Mouse (Mus musculus) midbrain, postnatal 0 days (tissue): Measurements from ENCODE around the gene Fpgs. TPM values are rescaled to one million over a fixed set of nuclear protein-coding genes. Genes with fewer than 3 reads are reported as not detected.

Experiments used
- ATAC-seq: fragments of 200-750 bp; cut with Nextera tagmentation; 2 replicates; pipeline ENCODE4 v1.8.0; 2017; ENCODE audit warnings: moderate number of reproducible peaks, mild to moderate bottlenecking, moderate TSS enrichment, moderate library complexity; ENCODE audit not compliant: low FRiP score
- DNase-seq: peaks from one replicate; pipeline ENCODE4 v3.0.0-alpha.2; 2015; ENCODE audit warnings: low spot score
- H3K27ac ChIP-seq: fragments of 300-500 bp; sonication (generic); 2 replicates; pipeline ENCODE4 v1.5.1; 2014; ENCODE audit warnings: low read depth, mild to moderate bottlenecking, low read length, mixed read lengths
- H3K27me3 ChIP-seq: fragments of 300-500 bp; sonication (generic); 2 replicates; pipeline ENCODE4 v1.6.1; 2014; ENCODE audit warnings: low read length, control low read depth, mixed read lengths; ENCODE audit not compliant: insufficient read depth
- H3K36me3 ChIP-seq: fragments of 300-500 bp; sonication (generic); 2 replicates; pipeline ENCODE4 v1.6.1; 2014; ENCODE audit warnings: low read length, control low read depth, mixed read lengths; ENCODE audit not compliant: insufficient read depth
- H3K4me1 ChIP-seq: fragments of 300-500 bp; sonication (generic); 2 replicates; pipeline ENCODE4 v1.6.1; 2014; ENCODE audit warnings: mild to moderate bottlenecking, control low read depth, antibody characterized with exemption, low read length, mixed read lengths; ENCODE audit not compliant: insufficient read depth
- H3K4me2 ChIP-seq: fragments of 300-500 bp; sonication (generic); 2 replicates; pipeline ENCODE4 v1.6.1; 2014; ENCODE audit warnings: low read depth, mild to moderate bottlenecking, low read length, mixed read lengths; ENCODE audit not compliant: poor library complexity, severe bottlenecking
- H3K4me3 ChIP-seq: fragments of 300-500 bp; sonication (generic); 2 replicates; pipeline ENCODE4 v1.5.1; 2014; ENCODE audit warnings: low read depth, mild to moderate bottlenecking, low read length, moderate library complexity
- H3K9ac ChIP-seq: fragments of 300-500 bp; sonication (generic); replicated peaks from 2 replicates; pipeline ENCODE4 v1.6.1; 2014; ENCODE audit warnings: mild to moderate bottlenecking, low read length, moderate library complexity, mixed read lengths; ENCODE audit not compliant: poor library complexity, severe bottlenecking
- H3K9me3 ChIP-seq: fragments of 300-500 bp; sonication (generic); 2 replicates; pipeline ENCODE4 v1.6.1; 2016; ENCODE audit warnings: low read length, control low read depth
- CTCF ChIP-seq: IDR thresholded peaks from 2 replicates; pipeline ENCODE4 v1.5.1; 2016; ENCODE audit warnings: antibody characterized with exemption, mild to moderate bottlenecking
- WGBS: fragments of 180-500 bp; shearing (Covaris S2); extraction: QIAGEN DNeasy Blood & Tissue Kit; methylation state at CpG from one replicate; pipeline ENCODE4 v1.1.7; 2014; 5-methylcytosine and 5-hydroxymethylcytosine counted together
- polyA plus RNA-seq: library from polyadenylated mRNA; unstranded; fragments of >200 nt; fragmentation: Nextera tagmentation; extraction: Ambion mirVana; gene quantifications from 2 replicates; pipeline ENCODE4 v1.2.1, GENCODE M21; 2015
- total RNA-seq: library from RNA; depleted of rRNA; stranded (reverse); fragments of >200 nt; gene quantifications from 2 replicates; pipeline ENCODE4 v1.2.3, GENCODE M21; 2014

Fpgs gene
- total and polyA plus RNA-seq, 2 experiments from 2014 or later, result 25.1 to 25.9 TPM

GRCm38 (mm10) chr2:32744272-32744982 is 40.5 kb upstream of the Fpgs start:
- H3K36me3 ChIP-seq, result peaks cover 40% of the 10 kb centered on the region
- ATAC-seq, result no peak
- no peak overlapping the region for H3K4me3 ChIP-seq
- H3K9ac ChIP-seq, result peak overlapping the region; percentile 24; the same call in 1 of the 2 replicates
- 71% methylated on average over 15 of the region's 15 CpGs for WGBS
- H3K27me3 ChIP-seq, result no peaks in the 10 kb centered on the region
- H3K9me3 ChIP-seq, result no peaks in the 10 kb centered on the region
- H3K4me2 ChIP-seq, result no peak overlapping the region
- DNase-seq, result no peak
- no peak for TF ChIP-seq CTCF
- H3K4me1 ChIP-seq, result peaks cover 8% of the 10 kb centered on the region; the same call in 1 of the 2 replicates
- no peak overlapping the region for H3K27ac ChIP-seq

DNA sequence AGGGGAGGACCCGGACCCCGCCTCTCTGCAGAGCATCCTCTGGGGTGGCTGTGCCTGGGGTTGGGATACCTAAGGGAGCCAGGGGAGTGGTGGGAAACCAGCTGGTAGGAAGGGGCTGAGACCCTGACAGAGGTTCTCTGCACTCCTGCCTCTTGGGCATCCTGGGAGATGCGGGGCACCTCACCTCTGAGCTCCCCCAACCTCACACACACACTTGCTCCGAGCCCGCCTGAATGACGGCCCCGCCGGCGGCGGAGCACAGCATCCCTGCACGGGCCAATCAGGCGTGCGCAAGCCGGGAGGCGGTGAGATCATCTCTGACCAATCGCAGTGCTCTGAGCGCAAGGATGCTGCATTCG is 38.2 kb upstream of the Fpgs start:
- ATAC-seq (peak; percentile 91), DNase-seq (peak; percentile 90)
- 11% methylated on average over 18 of the region's 18 CpGs for WGBS
- Histone ChIP-seq H3K9me3 (no peaks in the 10 kb centered on the region), H3K27me3 (no peaks in the 10 kb centered on the region), H3K4me3 (peak overlapping the region; percentile 86), H3K4me1 (peaks cover 8% of the 10 kb centered on the region; the same call in 1 of the 2 replicates), H3K9ac (peak overlapping the region; percentile 97), H3K27ac (peak overlapping the region; percentile 93), H3K36me3 (peaks cover 26% of the 10 kb centered on the region), H3K4me2 (peak overlapping the region; percentile 71)
- TF ChIP-seq CTCF, result no peak

DNA sequence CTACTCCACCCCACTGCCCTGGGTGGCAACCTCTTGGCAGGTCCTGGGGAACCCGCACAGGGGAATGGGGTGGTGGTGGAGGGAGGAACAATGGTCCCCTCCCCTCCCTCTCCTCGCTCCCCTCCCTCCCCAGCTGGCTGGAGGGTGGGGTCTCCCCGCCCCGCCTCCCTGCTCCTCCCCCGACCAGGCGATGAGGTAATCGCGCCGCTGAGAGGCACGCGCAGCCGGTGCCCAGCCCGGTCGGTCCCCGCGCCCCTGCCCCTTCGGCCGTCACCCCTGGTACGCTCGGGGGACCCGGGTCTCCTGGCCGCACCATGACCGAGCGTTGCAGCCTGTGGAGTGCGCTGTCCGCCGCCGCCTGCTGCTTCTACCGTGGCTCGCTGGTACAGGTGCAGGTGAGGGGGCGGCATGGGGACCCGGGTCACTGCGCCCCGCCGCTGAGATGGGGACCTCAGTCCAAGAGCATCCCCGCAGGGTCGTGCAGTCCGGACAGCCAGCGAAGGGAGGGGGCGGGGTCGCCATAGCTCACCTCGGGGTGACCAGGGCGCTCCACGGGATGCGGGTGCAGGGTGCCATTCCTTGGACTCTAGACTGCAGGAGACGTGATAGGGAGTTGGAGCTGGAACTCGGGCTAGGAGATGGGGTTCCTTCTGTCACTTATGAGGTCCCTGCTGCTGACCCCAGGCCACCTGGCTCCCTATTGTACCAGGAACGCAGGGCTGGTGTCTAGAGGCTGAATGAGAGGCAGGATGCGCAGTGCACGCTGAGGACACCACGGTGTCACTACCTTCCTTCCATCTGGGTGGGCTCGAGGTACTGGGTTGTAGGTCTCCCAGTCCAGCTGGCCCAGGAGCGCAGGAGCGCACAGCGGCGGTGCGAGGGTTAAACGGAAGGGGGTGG is 37.6 kb upstream of the Fpgs start:
- peaks cover 20% of the 10 kb centered on the region for H3K36me3 ChIP-seq
- peak overlapping the region; percentile 93 for H3K27ac ChIP-seq
- no peaks in the 10 kb centered on the region for H3K9me3 ChIP-seq
- peak overlapping the region; percentile 97 for H3K9ac ChIP-seq
- peaks cover 8% of the 10 kb centered on the region; the same call in 1 of the 2 replicates for H3K4me1 ChIP-seq
- TF ChIP-seq CTCF, result no peak
- H3K4me3 ChIP-seq, result peak overlapping the region; percentile 86
- H3K4me2 ChIP-seq, result peak overlapping the region; percentile 71
- H3K27me3 ChIP-seq, result no peaks in the 10 kb centered on the region
- WGBS, result 2% methylated on average over 51 of the region's 58 CpGs
- DNase-seq (peak; percentile 72), ATAC-seq (peak; percentile 60)

GRCm38 (mm10) chr2:32740916-32741272 is 36.9 kb upstream of the Fpgs start, which contains the start of gene 6330409D20Rik:
TSS of gene 6330409D20Rik (minus strand) at chr2:32741016.
- TF ChIP-seq CTCF, result no peak
- peaks cover 8% of the 10 kb centered on the region; the same call in 1 of the 2 replicates for H3K4me1 ChIP-seq
- H3K27me3 ChIP-seq, result no peaks in the 10 kb centered on the region
- peak within 1 kb of the TSS; percentile 71 for H3K4me2 ChIP-seq
- peak within 1 kb of the TSS; percentile 97 for H3K9ac ChIP-seq
- 6% methylated on average over 11 of the region's 11 CpGs for WGBS
- DNase-seq (no peak), ATAC-seq (no peak)
- H3K4me3 ChIP-seq, result peak within 1 kb of the TSS; percentile 86
- H3K27ac ChIP-seq, result peak within 1 kb of the TSS; percentile 93
- H3K9me3 ChIP-seq, result no peaks in the 10 kb centered on the region
- peaks cover 14% of the 10 kb centered on the region for H3K36me3 ChIP-seq

DNA sequence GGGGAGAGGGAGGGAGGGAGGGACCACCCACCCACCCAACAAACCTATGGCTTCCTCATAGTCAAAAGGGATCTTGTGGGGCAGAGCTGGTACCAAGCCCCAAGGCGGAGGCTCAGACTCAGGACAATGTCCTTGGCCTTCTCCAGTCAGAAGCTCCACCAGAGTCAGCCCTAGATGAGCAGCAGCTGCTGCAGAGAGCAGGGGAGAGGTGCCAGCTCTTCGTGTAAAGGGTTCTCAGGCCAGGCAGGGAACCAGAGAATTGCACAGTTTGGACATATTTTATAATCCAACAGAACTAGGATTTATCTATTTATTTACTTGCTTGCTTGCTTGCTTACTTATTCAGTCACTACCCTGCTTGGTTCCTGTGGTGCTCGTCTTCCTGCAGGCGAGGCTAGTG is 35.4 kb upstream of the Fpgs start:
- no peaks in the 10 kb centered on the region; the same call in 1 of the 2 replicates for H3K36me3 ChIP-seq
- no peak for ATAC-seq
- no peaks in the 10 kb centered on the region for H3K27me3 ChIP-seq
- no peak for DNase-seq
- TF ChIP-seq CTCF, result no peak
- H3K27ac ChIP-seq, result no peak overlapping the region
- H3K9ac ChIP-seq, result no peak overlapping the region
- no peak overlapping the region for H3K4me3 ChIP-seq
- H3K9me3 ChIP-seq, result no peaks in the 10 kb centered on the region
- 75% methylated on average over 4 of the region's 4 CpGs for WGBS
- peaks cover 8% of the 10 kb centered on the region; the same call in 1 of the 2 replicates for H3K4me1 ChIP-seq
- H3K4me2 ChIP-seq, result no peak overlapping the region

- ATAC-seq, result no peak
- Histone ChIP-seq H3K27ac (no peak overlapping the region), H3K27me3 (no peaks in the 10 kb centered on the region), H3K4me3 (no peak overlapping the region), H3K36me3 (no peaks in the 10 kb centered on the region), H3K9ac (no peak overlapping the region), H3K4me2 (no peak overlapping the region), H3K9me3 (no peaks in the 10 kb centered on the region), H3K4me1 (no peaks in the 10 kb centered on the region)
- no peak for DNase-seq
- no peak for TF ChIP-seq CTCF
- WGBS, result 55% methylated on average over 6 of the region's 6 CpGs
These were observed 33.1 kb upstream of the Fpgs start for GRCm38 (mm10) chr2:32737008-32737407.
